In genomic region chr13:63573256-63573835, GRCm38 (mm10) we compare ENCODE assay signal across 8 mouse cellular contexts. TPM values are rescaled to one million over a fixed set of nuclear protein-coding genes. Genes with fewer than 3 reads are reported as not detected.
DNase-seq lines count a peak whose midpoint lies in the region; ATAC-seq lines count a peak whose summit lies in the region.

Gene Ptch1 (minus strand): TSS chr13:63573598.

- H3K27ac ChIP-seq in hindbrain, embryonic 13.5 days: peak within 1 kb of the TSS; percentile 94
- H3K27ac ChIP-seq in stomach, embryonic 16.5 days (ENCODE audit: low read length): peak within 1 kb of the TSS; percentile 92

- H3K4me2 ChIP-seq in hindbrain, embryonic 13.5 days: peak within 1 kb of the TSS; percentile 97
- peak within 1 kb of the TSS; percentile 95 for H3K4me2 ChIP-seq in stomach, embryonic 16.5 days (ENCODE audit: low read depth, low read length)

- intact Hi-C loops in left cerebral cortex, postnatal 25 days (cut with DNase I): loop anchor here (5.0 kb wide), 1 partner anchor 124 kb away; no protein-coding TSS in a partner anchor

- peak; percentile 25 to 43 for DNase-seq in left cerebral cortex, adult 18-20 months (ENCODE audit: low spot score in 2 of 2)
- DNase-seq in left cerebral cortex, adult 11 months (ENCODE audit: low spot score): no peak
- peak; percentile 57 for DNase-seq in cerebellum, adult 9-11 months
- DNase-seq in frontal cortex, postnatal 14 days (ENCODE audit: low spot score in 2 of 2): peak; percentile 27 to 48
- peak; percentile 39 to 42 for DNase-seq in left cerebral cortex, postnatal 25 days (ENCODE audit: low spot score in 2 of 2)

- H3K36me3 ChIP-seq in hindbrain, embryonic 13.5 days: no peaks in the 10 kb centered on the region
- no peaks in the 10 kb centered on the region for H3K36me3 ChIP-seq in stomach, embryonic 16.5 days (ENCODE audit: control insufficient read depth, insufficient read depth, low read length)

- peak within 1 kb of the TSS; percentile 93 for H3K9ac ChIP-seq in hindbrain, embryonic 13.5 days
- H3K9ac ChIP-seq in stomach, embryonic 16.5 days (ENCODE audit: low read length): peak within 1 kb of the TSS; percentile 90

- no peaks in the 10 kb centered on the region for H3K9me3 ChIP-seq in hindbrain, embryonic 13.5 days
- H3K9me3 ChIP-seq in stomach, embryonic 16.5 days (replicated peaks; ENCODE audit: control insufficient read depth, low read length): no peaks in the 10 kb centered on the region

- ATAC-seq in hindbrain, embryonic 13.5 days (ENCODE audit: low FRiP score): peak; percentile 55
- ATAC-seq in megakaryocyte-erythroid progenitor cell, adult 5-6 weeks (replicated peaks; ENCODE audit: low FRiP score, low TSS enrichment, poor library complexity, severe bottlenecking): 0 out of 2 replicates have a peak, but pooled peaks have one; percentile 29
- peak; percentile 73 for ATAC-seq in stomach, embryonic 16.5 days (ENCODE audit: insufficient read depth, low FRiP score)

- peaks cover 44% of the 10 kb centered on the region for H3K4me1 ChIP-seq in hindbrain, embryonic 13.5 days (replicated peaks)
- peaks cover 7% of the 10 kb centered on the region; the same call in 1 of the 2 replicates for H3K4me1 ChIP-seq in stomach, embryonic 16.5 days (ENCODE audit: control insufficient read depth, insufficient read depth, low read length)

- WGBS in hindbrain, embryonic 13.5 days: under 1% methylated on average over 41 of the region's 44 CpGs
- 1% methylated on average over 44 of the region's 44 CpGs for WGBS in stomach, embryonic 16.5 days

- H3K4me3 ChIP-seq in hindbrain, embryonic 13.5 days: peak within 1 kb of the TSS; percentile 77
- peak within 1 kb of the TSS; percentile 75 for H3K4me3 ChIP-seq in stomach, embryonic 16.5 days (replicated peaks; ENCODE audit: low read length)

- H3K27me3 ChIP-seq in hindbrain, embryonic 13.5 days: peaks cover 59% of the 10 kb centered on the region
- H3K27me3 ChIP-seq in stomach, embryonic 16.5 days (ENCODE audit: control insufficient read depth, insufficient read depth, low read length): no peaks in the 10 kb centered on the region

RNA-seq across cellular contexts. Expression of gene Ptch1, which starts in this region (rescaled TPM):
- total RNA-seq in left cerebral cortex, adult 18-20 months (2021): 10 to 100 TPM; 49.4 to 55.7 TPM
- 18.0 and 19.2 TPM in 2 replicates for polyA plus RNA-seq in hindbrain, embryonic 13.5 days (2015; fragmentation: Nextera tagmentation; extraction: Ambion mirVana)
- 10 to 100 TPM; 44.5 to 48.0 TPM for total RNA-seq in left cerebral cortex, postnatal 25 days (2021)
- total RNA-seq in megakaryocyte-erythroid progenitor cell, adult 5-6 weeks (2014; fragmentation: Nextera tagmentation): 17.2 and 28.8 TPM in 2 replicates
- 13.1 and 26.9 TPM in 2 replicates for total RNA-seq in megakaryocyte-erythroid progenitor cell, adult 5-6 weeks (2017)
- 28.5 and 31.1 TPM in 2 replicates for polyA plus RNA-seq in stomach, embryonic 16.5 days (2015; fragmentation: Nextera tagmentation; extraction: Ambion mirVana)
